Mouse (Mus musculus): ENCODE measurements around the gene Gm49450.

The Gm49450 gene

DNA sequence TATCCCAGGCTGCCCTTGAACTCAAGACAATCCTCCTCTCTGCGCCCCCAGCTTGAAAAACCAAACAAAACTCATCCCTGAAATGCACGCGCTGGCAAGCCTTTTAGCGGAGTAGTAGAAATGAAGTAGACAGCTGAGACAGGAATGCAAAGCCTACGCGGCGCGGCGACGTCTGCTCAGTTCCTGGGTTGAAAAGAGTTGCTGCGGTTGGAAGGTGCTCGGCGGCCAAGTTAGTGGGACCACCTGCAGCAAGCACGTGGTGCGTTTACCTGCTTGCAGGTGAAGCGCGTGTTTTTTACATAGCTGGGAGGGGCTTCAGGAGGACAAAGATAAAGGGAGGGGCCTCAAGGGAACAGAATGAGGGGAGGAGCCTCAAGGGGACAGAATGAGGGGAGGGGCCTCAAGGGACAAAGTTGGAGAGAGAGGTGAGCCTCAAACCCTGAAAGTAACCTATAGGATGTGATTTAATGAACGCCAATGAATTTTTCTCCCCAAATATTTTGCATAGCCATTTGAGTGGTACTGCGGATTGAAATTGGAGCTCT, 62.1 kb downstream of the Gm49450 start:
- DNase-seq (ENCODE audit: low spot score) = no peak

DNA sequence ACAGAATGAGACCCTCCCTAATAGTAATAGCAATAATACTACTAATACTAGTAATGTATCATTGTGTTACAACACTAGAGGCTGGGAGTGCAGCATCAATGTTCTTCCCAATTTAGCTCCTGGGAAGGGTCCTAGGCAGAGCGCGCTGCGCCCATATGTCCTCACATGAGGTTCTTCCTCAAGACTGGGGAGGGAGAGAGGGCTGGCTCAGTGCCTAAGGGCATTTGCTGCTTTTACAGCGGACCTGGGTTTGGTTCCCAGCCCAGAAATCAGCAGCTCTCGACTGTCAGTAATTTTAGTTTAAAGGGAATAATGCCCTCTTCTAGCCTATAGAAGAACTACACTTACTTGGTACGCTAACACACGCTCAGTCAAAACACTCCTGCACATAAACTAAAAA, 65.8 kb downstream of the Gm49450 start:
- DNase-seq (ENCODE audit: low spot score) = no peak

DNA sequence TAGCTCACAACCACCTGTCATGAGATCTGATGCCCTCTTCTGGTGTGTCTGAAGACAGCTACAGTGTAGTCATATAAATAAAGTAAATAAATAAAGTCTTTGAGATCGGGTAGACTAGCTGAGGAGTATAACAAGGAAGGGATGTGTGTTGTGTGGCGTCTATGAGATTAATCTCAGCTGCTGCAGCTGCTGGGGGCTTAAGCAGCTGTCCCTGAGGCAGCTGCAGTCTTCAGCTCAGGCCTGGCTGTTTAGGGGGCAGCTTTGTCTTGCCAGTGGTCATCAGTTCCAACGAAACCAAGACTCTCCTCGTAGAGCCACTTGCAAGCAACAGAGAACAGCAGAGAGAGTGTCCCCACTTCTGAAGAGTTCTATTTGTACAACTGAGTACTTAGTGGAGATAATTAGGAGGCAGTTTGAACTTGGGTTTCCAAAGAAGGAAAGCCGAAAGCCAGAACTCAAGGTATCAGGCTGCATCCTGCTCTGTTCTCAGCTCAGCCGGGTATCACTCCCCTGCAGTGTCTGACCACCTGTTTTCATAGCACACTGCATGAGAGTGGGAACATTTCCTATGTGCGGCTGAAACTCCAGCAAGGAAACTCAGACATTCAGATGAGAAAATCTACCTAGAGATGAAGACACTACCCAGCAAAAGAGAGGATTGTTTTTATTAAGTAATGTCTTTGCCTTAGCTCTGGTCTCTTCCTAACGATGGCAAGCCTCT, 66.5 kb downstream of the Gm49450 start:
- DNase-seq (ENCODE audit: low spot score) = no peak

DNA sequence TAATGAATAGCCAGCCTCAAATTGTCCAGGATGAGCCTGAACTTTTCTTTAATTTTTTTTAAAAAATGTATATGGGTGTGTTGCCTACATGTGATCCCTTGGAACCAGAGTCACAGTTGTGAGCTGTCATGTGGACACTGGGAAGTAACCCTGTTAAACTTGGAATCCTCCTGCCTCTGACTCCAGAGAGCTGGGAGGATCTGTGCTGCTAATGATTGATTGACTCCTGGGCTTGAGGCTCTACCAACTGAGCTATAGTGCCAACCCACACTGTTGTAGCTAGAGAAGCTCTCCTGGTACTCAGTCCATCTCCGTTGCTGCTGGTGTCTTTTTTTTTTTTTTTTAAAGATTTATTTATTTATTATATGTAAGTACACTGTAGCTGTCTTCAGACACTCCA, 69.2 kb downstream of the Gm49450 start:
- DNase-seq (ENCODE audit: low spot score) = no peak

DNA sequence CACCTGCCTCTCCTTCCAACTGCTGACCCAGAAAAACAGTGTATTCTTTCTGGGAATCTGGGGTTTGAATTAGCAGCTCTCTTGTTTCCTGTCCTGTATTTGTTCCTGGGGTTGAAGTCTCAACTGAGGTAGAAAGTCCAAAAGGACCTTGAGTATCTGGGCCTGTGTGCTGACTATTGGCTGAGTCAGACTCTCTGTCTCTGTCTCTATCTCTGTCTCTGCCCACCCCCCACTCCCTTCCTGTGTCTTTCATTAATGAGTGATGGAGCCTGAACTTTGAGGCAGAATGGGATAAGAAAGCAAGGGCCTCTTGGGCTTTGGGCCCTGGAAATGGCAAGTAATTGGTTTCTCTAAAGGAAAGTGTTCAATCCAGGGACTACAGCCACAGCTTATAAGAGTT, 69.7 kb downstream of the Gm49450 start:
- no peak for DNase-seq (ENCODE audit: low spot score)

All from c-Kit-positive CD71-positive TER-119-positive erythroid progenitor cells, embryonic 14.5 days (primary cell).